Mouse (Mus musculus): ENCODE results near the gene Magi3.

Magi3 gene

DNA sequence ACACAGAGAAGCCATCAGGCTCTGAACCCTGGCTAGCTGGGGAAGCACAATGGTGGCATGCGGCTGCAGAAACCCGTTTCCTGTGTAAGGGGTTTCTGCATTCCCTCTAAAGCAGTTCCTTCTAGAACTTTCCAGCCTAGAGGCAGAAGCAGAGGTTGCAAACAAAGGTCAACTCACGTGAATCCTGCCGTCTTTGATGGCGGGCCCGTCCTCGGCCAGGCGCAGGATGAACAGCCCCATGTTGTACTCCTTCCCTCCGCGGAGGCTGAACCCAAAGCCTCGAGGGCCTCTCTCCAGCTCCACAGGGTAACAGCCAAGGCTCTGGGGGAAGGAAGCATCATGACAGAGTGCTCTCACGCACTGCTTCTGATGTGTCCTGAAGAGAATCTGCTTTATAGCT, 200.1 kb downstream of the Magi3 start:
- no peak for DNase-seq

DNA sequence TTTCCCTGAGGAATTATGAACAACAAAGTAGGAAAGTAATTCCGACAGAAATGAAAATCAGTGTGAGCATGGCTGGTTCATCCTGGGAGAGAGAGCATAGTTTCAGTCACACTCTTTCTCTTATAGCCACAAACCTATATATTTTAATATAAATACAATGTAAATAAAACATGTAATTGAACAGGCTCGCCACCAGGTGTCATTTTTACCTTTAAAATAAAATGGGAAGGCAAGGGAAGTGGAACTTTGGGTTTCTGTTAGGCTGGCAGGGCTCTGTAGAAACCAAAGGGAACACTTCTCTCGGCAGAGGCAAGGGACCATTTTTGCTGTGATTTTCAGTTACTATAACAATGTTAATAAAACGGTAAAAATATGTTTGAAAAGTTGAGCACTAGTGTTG, 200.7 kb downstream of the Magi3 start:
- DNase-seq, result peak; percentile 27

- peak; percentile 53 for DNase-seq
These were observed 202.2 kb downstream of the Magi3 start for GRCm38 (mm10) chr3:104017931-104018330.

GRCm38 (mm10) chr3:104011972-104012371, 208.2 kb downstream of the Magi3 start:
- DNase-seq, result no peak

GRCm38 (mm10) chr3:104009924-104010662, 210.1 kb downstream of the Magi3 start:
- DNase-seq, result peak; percentile 16

GRCm38 (mm10) chr3:104007479-104007878, 212.7 kb downstream of the Magi3 start:
- DNase-seq, result peak; percentile 54

DNA sequence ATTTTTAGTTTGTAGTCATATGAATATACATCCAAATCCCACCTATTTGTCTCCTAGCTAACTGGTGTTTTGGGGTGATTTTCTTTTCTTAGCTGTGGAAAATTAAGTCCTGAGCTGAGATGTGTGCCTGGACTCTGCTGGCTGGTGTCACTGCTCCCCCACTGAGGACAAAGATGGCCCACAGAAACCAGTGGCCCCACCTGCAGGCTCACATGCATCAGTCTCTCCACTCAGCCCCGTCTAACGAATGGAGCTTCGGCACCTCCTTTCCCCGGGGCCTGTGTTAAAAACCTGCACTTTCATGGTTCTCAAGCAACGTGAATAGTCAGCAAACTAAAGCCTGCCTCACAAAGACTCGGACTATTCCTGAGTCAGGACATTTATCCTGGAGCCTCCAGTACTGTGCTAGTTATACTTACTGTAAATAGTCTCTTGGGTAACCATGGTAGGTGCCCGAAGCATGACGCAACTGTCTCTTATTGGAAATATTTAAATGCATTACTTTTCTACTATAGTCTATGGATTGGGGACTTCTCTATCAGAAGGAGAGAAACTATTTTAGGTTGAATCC, 213.2 kb downstream of the Magi3 start:
- no peak for DNase-seq

GRCm38 (mm10) chr3:103998724-103999123, 221.4 kb downstream of the Magi3 start:
- DNase-seq, result no peak

GRCm38 (mm10) chr3:103991271-103991670, 228.9 kb downstream of the Magi3 start:
- no peak for DNase-seq

DNA sequence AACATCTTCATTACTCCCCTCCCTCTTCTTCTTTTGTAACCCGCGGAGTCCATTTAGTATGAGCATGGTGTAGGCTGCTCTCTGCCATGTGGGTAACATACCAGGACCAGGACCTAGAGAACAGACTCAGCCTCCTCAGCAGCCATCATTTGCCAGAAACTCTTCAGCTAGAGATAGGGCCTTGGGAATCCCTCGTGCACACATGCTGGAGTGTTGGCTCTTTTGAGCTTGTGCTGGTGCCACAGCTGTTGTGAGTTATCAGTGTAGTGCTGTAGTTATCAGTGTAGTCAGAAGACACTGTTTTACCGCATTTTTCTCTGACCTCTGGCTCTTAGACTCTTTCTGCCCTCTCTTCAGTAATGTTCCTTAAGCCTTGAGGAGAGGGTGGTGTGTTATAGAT, 230.8 kb downstream of the Magi3 start:
- DNase-seq, result no peak

DNA sequence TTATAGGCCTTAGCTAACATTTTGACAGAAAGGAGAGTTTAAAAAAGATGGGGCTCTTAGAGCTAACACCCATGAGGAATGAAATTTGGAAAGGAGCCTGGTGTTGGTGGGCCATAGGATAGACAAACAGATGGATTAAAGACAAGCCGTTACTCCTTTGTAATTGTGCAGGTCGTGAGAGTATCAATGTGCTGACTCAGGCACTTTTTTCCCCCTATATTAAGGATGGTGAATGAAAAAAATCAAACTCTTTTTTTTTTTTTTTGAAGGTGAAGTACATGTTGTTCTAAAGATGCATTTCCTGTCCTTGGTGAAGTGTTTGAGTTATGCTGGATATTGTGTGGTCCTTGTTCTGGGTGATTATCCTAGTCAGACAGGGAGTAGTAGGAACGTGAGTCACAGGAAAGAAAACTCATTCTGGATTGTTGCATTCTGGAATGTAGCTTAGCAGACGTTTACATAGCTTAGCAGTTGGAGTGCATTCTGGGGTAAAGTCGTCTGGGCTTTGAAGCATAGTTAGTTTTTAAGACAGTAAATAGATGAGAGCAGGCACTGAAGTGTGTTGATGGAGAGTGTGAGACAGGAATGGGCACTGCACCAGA, 232.2 kb downstream of the Magi3 start:
- no peak for DNase-seq

- no peak for DNase-seq
These were observed 235.0 kb downstream of the Magi3 start for GRCm38 (mm10) chr3:103985194-103985593.

DNA sequence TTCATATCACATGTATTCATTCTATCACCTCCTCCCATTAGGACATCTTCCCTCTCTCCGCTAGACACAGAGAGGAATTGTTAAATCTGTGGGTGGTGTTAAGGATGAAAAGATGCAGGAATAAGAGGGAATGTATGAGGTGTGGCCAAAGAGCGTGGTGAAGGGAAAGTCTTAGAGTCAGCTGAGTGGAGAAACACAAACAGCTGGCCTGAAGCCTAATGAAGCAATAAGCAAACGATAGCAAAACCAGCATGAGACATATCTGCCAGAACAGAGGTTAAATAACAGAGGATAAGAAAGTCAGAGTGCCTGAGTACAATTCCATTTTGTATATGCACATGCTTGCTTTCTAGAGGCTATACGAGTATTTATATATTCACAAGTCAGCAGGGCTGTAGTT, 235.6 kb downstream of the Magi3 start:
- no peak for DNase-seq

DNA sequence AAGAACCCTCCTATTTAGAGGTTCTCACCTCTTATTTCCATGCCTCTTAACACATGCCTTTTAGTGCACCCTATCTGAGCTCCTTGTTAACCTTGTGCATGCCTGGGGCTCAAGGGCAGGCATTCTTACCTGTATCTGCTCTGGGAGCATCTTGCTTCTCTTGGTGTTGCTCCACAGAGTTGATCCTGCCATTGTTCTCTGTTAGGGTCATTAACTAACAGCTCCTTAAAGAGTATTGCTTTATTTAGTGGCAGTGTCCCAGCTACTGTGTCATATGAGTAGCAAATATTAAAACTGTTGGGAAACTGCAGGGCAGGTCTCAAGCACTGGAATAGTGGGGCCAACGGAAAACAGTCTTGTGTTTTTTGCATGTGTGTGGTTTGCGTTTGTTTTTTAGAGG, 249.0 kb downstream of the Magi3 start:
- DNase-seq, result no peak

GRCm38 (mm10) chr3:103968701-103969100, 251.5 kb downstream of the Magi3 start:
- no peak for DNase-seq

GRCm38 (mm10) chr3:103967861-103968691, 252.1 kb downstream of the Magi3 start, which contains the start of gene Phtf1:
TSS of gene Phtf1 (plus strand) at chr3:103968110.
- peak; percentile 92 for DNase-seq

DNA sequence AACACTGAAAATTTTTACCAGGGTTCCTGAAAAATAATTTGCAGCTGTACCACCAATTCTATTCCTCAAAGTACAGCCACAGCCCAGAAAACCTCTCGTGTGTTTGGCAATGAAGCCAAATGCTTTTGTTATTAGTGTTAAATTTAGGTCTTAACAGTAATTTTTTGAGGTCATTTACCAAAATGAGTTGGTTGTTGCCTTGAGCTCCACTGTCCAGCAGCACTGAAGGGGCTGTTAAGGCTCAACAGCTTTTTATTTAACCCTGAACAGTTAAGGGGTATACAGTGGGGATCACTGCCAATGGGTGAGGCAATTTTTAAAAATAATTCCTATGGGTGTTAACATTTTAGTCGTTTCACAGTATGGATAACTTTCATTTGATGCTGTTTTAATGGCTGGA, 252.9 kb downstream of the Magi3 start:
- peak; percentile 2 for DNase-seq
